Mouse (Mus musculus): ENCODE results near the gene Olfr1495. TPM values are rescaled to one million over a fixed set of nuclear protein-coding genes. Genes with fewer than 3 reads are reported as not detected.
"Not testable (repeated sequence)": the region's sequence is repeated elsewhere in the genome, so short reads cannot be mapped to it uniquely, and the experiment has no call there.

Olfr1495 gene
- polyA plus RNA-seq (2015; fragmentation: Nextera tagmentation; extraction: Ambion mirVana) = not detected in 2 replicates

- no peak within 1 kb of the TSS for H3K9ac ChIP-seq (replicated peaks)
- no peak for ATAC-seq (ENCODE audit: low FRiP score)
- no peaks in the 10 kb centered on the region for H3K36me3 ChIP-seq
- H3K4me1 ChIP-seq = no peaks in the 10 kb centered on the region
- no peak within 1 kb of the TSS for H3K4me2 ChIP-seq
- H3K4me3 ChIP-seq (replicated peaks) = no peak within 1 kb of the TSS
- WGBS = 81% methylated on average over 3 of the region's 3 CpGs
- no peak within 1 kb of the TSS for H3K27ac ChIP-seq (replicated peaks)
- H3K27me3 ChIP-seq (replicated peaks) = no peaks in the 10 kb centered on the region
- H3K9me3 ChIP-seq (replicated peaks) = no peaks in the 10 kb centered on the region; the same call in 1 of the 2 replicates
Measured at GRCm38 (mm10) chr19:13764306-13764705, at the start of gene Olfr1495. Gene Olfr1495, plus strand, starts transcription at chr19:13764606.

GRCm38 (mm10) chr19:13722978-13723377, 41.4 kb upstream of the Olfr1495 start, which contains the start of gene Olfr1493-ps1:
Gene Olfr1493-ps1, plus strand, starts transcription at chr19:13723278.
- no peak within 1 kb of the TSS for H3K9ac ChIP-seq (replicated peaks)
- WGBS = 63% methylated on average over 2 of the region's 2 CpGs
- H3K9me3 ChIP-seq (replicated peaks) = peaks cover 4% of the 10 kb centered on the region; the same call in 1 of the 2 replicates
- no peak within 1 kb of the TSS for H3K4me2 ChIP-seq
- no peaks in the 10 kb centered on the region for H3K4me1 ChIP-seq
- no peaks in the 10 kb centered on the region for H3K27me3 ChIP-seq (replicated peaks)
- H3K4me3 ChIP-seq (replicated peaks) = no peak within 1 kb of the TSS
- no peak within 1 kb of the TSS for H3K27ac ChIP-seq (replicated peaks)
- no peak for ATAC-seq (ENCODE audit: low FRiP score)
- H3K36me3 ChIP-seq = no peaks in the 10 kb centered on the region

GRCm38 (mm10) chr19:13739428-13739827, 25.0 kb upstream of the Olfr1495 start, which contains the start of gene Olfr1494:
Gene Olfr1494, plus strand, starts transcription at chr19:13739728.
- H3K4me3 ChIP-seq (replicated peaks) = no peak within 1 kb of the TSS
- no peak within 1 kb of the TSS for H3K27ac ChIP-seq (replicated peaks)
- no peak within 1 kb of the TSS for H3K4me2 ChIP-seq
- ATAC-seq (ENCODE audit: low FRiP score) = no peak
- H3K9me3 ChIP-seq (replicated peaks) = no peaks in the 10 kb centered on the region
- WGBS = 94% methylated on average over 4 of the region's 4 CpGs
- no peaks in the 10 kb centered on the region for H3K36me3 ChIP-seq
- no peak within 1 kb of the TSS for H3K9ac ChIP-seq (replicated peaks)
- no peaks in the 10 kb centered on the region for H3K27me3 ChIP-seq (replicated peaks)
- H3K4me1 ChIP-seq = no peaks in the 10 kb centered on the region

GRCm38 (mm10) chr19:13749366-13749765, 15.0 kb upstream of the Olfr1495 start:
- Histone ChIP-seq H3K4me3 (replicated peaks) (no peak overlapping the region), H3K36me3 (no peaks in the 10 kb centered on the region), H3K4me2 (no peak overlapping the region), H3K4me1 (no peaks in the 10 kb centered on the region), H3K27me3 (replicated peaks) (no peaks in the 10 kb centered on the region), H3K9me3 (replicated peaks) (no peaks in the 10 kb centered on the region), H3K9ac (replicated peaks) (no peak overlapping the region), H3K27ac (replicated peaks) (no peak overlapping the region)
- 89% methylated on average over 1 of the region's 1 CpGs for WGBS
- no peak for ATAC-seq (ENCODE audit: low FRiP score)

- no peak for ATAC-seq (ENCODE audit: low FRiP score)
- Histone ChIP-seq H3K9ac (replicated peaks) (no peak overlapping the region), H3K27ac (replicated peaks) (no peak overlapping the region), H3K27me3 (replicated peaks) (no peaks in the 10 kb centered on the region), H3K36me3 (no peaks in the 10 kb centered on the region), H3K4me2 (no peak overlapping the region), H3K4me1 (no peaks in the 10 kb centered on the region), H3K4me3 (replicated peaks) (no peak overlapping the region), H3K9me3 (replicated peaks) (no peaks in the 10 kb centered on the region)
- WGBS = 93% methylated on average over 9 of the region's 9 CpGs
Measured at GRCm38 (mm10) chr19:13768565-13769276, 4.3 kb downstream of the Olfr1495 start.

- WGBS = 91% methylated on average over 1 of the region's 1 CpGs
- ATAC-seq (ENCODE audit: low FRiP score) = no peak
Measured at GRCm38 (mm10) chr19:13777578-13777977, 13.2 kb downstream of the Olfr1495 start, which contains the start of gene Olfr1496. Gene Olfr1496, plus strand, starts transcription at chr19:13777878.

GRCm38 (mm10) chr19:13798102-13798501, 33.7 kb downstream of the Olfr1495 start, which contains the start of gene Olfr1497:
Gene Olfr1497, minus strand, starts transcription at chr19:13798202.
- H3K4me2 ChIP-seq = no peak within 1 kb of the TSS
- H3K9me3 ChIP-seq (replicated peaks) = no peaks in the 10 kb centered on the region
- no peak within 1 kb of the TSS for H3K27ac ChIP-seq (replicated peaks)
- H3K4me1 ChIP-seq = no peaks in the 10 kb centered on the region
- H3K4me3 ChIP-seq (replicated peaks) = no peak within 1 kb of the TSS
- no peak within 1 kb of the TSS for H3K9ac ChIP-seq (replicated peaks)
- H3K27me3 ChIP-seq (replicated peaks) = no peaks in the 10 kb centered on the region
- H3K36me3 ChIP-seq = no peaks in the 10 kb centered on the region
- no peak for ATAC-seq (ENCODE audit: low FRiP score)

More at GRCm38 (mm10) chr19:13777578-13777977, 13.2 kb downstream of the Olfr1495 start, which contains the start of gene Olfr1496:
- Histone ChIP-seq H3K27me3 (replicated peaks) (no peaks in the 10 kb centered on the region), H3K4me2 (no peak within 1 kb of the TSS), H3K27ac (replicated peaks) (no peak within 1 kb of the TSS), H3K9ac (replicated peaks) (no peak within 1 kb of the TSS), H3K36me3 (no peaks in the 10 kb centered on the region), H3K4me3 (replicated peaks) (no peak within 1 kb of the TSS), H3K4me1 (no peaks in the 10 kb centered on the region), H3K9me3 (replicated peaks) (no peaks in the 10 kb centered on the region)

GRCm38 (mm10) chr19:13805486-13805885, 41.1 kb downstream of the Olfr1495 start:
- H3K27ac ChIP-seq (replicated peaks); ATAC-seq (ENCODE audit: low FRiP score); H3K36me3 ChIP-seq; H3K4me2 ChIP-seq; H3K4me3 ChIP-seq (replicated peaks); H3K9ac ChIP-seq (replicated peaks); H3K9me3 ChIP-seq (replicated peaks); H3K4me1 ChIP-seq; H3K27me3 ChIP-seq (replicated peaks): not testable (repeated sequence)
- 74% methylated on average over 1 of the region's 1 CpGs for WGBS

GRCm38 (mm10) chr19:13812823-13813222, 48.4 kb downstream of the Olfr1495 start:
- no peaks in the 10 kb centered on the region for H3K9me3 ChIP-seq (replicated peaks)
- no peaks in the 10 kb centered on the region for H3K27me3 ChIP-seq (replicated peaks)
- no peak overlapping the region for H3K4me3 ChIP-seq (replicated peaks)
- no peaks in the 10 kb centered on the region for H3K36me3 ChIP-seq
- H3K9ac ChIP-seq (replicated peaks) = no peak overlapping the region
- H3K4me1 ChIP-seq = no peaks in the 10 kb centered on the region
- H3K27ac ChIP-seq (replicated peaks) = no peak overlapping the region
- WGBS = 69% methylated on average over 2 of the region's 2 CpGs
- no peak overlapping the region for H3K4me2 ChIP-seq
- no peak for ATAC-seq (ENCODE audit: low FRiP score)

- H3K4me1 ChIP-seq = no peaks in the 10 kb centered on the region
- no peak overlapping the region for H3K4me2 ChIP-seq
- no peak overlapping the region for H3K9ac ChIP-seq (replicated peaks)
- WGBS = 33% methylated on average over 5 of the region's 5 CpGs
- no peak; the same call in 1 of the 2 replicates for ATAC-seq (ENCODE audit: low FRiP score)
- H3K27me3 ChIP-seq (replicated peaks) = no peaks in the 10 kb centered on the region
- H3K9me3 ChIP-seq (replicated peaks) = no peaks in the 10 kb centered on the region
- H3K27ac ChIP-seq (replicated peaks) = no peak overlapping the region
- no peak overlapping the region for H3K4me3 ChIP-seq (replicated peaks)
- H3K36me3 ChIP-seq = no peaks in the 10 kb centered on the region
Measured at GRCm38 (mm10) chr19:13818827-13819226, 54.4 kb downstream of the Olfr1495 start.

GRCm38 (mm10) chr19:13819347-13819746, 54.9 kb downstream of the Olfr1495 start, which contains the start of gene Olfr1499:
Gene Olfr1499, minus strand, starts transcription at chr19:13819447.
- no peak within 1 kb of the TSS for H3K4me2 ChIP-seq
- H3K36me3 ChIP-seq = no peaks in the 10 kb centered on the region
- no peaks in the 10 kb centered on the region for H3K27me3 ChIP-seq (replicated peaks)
- no peak for ATAC-seq (ENCODE audit: low FRiP score)
- H3K27ac ChIP-seq (replicated peaks) = no peak within 1 kb of the TSS
- H3K4me3 ChIP-seq (replicated peaks) = no peak within 1 kb of the TSS
- no peaks in the 10 kb centered on the region for H3K9me3 ChIP-seq (replicated peaks)
- no peaks in the 10 kb centered on the region for H3K4me1 ChIP-seq
- H3K9ac ChIP-seq (replicated peaks) = no peak within 1 kb of the TSS
